22 mouse cellular contexts compared by ENCODE assay signal in genomic region chr13:42546851-42547250, GRCm38 (mm10).
DNase-seq lines count a peak whose midpoint lies in the region; ATAC-seq and TF ChIP-seq lines count a peak whose summit lies in the region.
"Had no signal": no experiment of that assay in that cellular context is flagged by ENCODE, and none has a peak within 500 bp of the region (broad histone marks: within the 10 kb centered on the region; RNA-seq: fewer than 3 reads in every experiment).

No protein-coding gene starts in this region.

- ATAC-seq in frontal cortex, adult (ENCODE audit: low TSS enrichment), result peak; percentile 57
- ATAC-seq: activated CD4-positive, CD25-positive, alpha-beta regulatory T cell, adult 4 months; CD4-positive, CD25-positive, alpha-beta regulatory T cell, adult 4 months; forebrain, embryonic 15.5 days; intestine, postnatal 0 days had no signal

- intact Hi-C loops in left cerebral cortex, postnatal 10 days (cut with DNase I), result no loop called here

- DNase-seq in frontal cortex, postnatal 10 days (ENCODE audit: low spot score in 2 of 2), result no peak
- no peak for DNase-seq in layer of hippocampus, adult 2 months (ENCODE audit: low spot score in 2 of 2)
- DNase-seq in layer of hippocampus, postnatal 10 days (ENCODE audit: low spot score in 2 of 2), result no peak
- peak; percentile 25 for DNase-seq in 3T3-L1 (ENCODE audit: low read depth, low spot score)
- peak; percentile 75 for DNase-seq in adipocyte (ENCODE audit: low spot score)
- no peak for DNase-seq in left cerebral cortex, postnatal 10 days (ENCODE audit: extremely low spot score in 1 of 2, low spot score in 2 of 2)
- DNase-seq in left cerebral cortex, adult 11 months (ENCODE audit: low spot score), result no peak
- DNase-seq: adrenal gland, postnatal 10 days; adrenal gland, postnatal 36 days; cerebellum, adult 11 months; cerebellum, adult 9-11 months; cerebellum, postnatal 25 days; heart, adult 11 months had no signal

- no peak for TF ChIP-seq CTCF in layer of hippocampus, adult 2 months (conservative IDR thresholded peaks at IDR 0.05)

- no peak overlapping the region for H3K4me3 ChIP-seq in layer of hippocampus, adult 2 months
- H3K4me3 ChIP-seq: embryonic facial prominence, embryonic 12.5 days; embryonic facial prominence, embryonic 15.5 days; forebrain, embryonic 15.5 days; hindbrain, embryonic 12.5 days; hindbrain, embryonic 15.5 days had no signal

- H3K27ac ChIP-seq in layer of hippocampus, adult 2 months, result 0 out of 2 replicates have a peak overlapping the region, but pooled peaks have one; percentile 11
- H3K27ac ChIP-seq: embryonic facial prominence, embryonic 12.5 days; embryonic facial prominence, embryonic 15.5 days; forebrain, embryonic 15.5 days; hindbrain, embryonic 12.5 days; hindbrain, embryonic 15.5 days had no signal

Comparison
In these comparisons a context has a peak if more than half of its experiments do, and no peak if none do; other contexts are left out.
1. DNase-seq: peak in 3T3-L1 (single experiment) and adipocyte (single experiment); none in frontal cortex, postnatal 10 days (0 of 2), layer of hippocampus, adult 2 months (0 of 2), layer of hippocampus, postnatal 10 days (0 of 2), left cerebral cortex, postnatal 10 days (0 of 2) and left cerebral cortex, adult 11 months (single experiment).